Mouse (Mus musculus) 3134 (cell line): ENCODE data around the gene Emg1.
"Not testable (repeated sequence)": the region's sequence is repeated elsewhere in the genome, so short reads cannot be mapped to it uniquely, and the experiment has no call there.

Source experiments
- DNase-seq: peaks from one replicate; pipeline ENCODE4 v3.0.0-alpha.2; 2011; ENCODE audit warnings: low spot score; ENCODE audit not compliant: insufficient read length; ENCODE audit errors: extremely low read depth

The Emg1 gene

GRCm38 (mm10) chr6:124712918-124713317 lies 940 bp upstream of the Emg1 start:
- no peak for DNase-seq

DNA sequence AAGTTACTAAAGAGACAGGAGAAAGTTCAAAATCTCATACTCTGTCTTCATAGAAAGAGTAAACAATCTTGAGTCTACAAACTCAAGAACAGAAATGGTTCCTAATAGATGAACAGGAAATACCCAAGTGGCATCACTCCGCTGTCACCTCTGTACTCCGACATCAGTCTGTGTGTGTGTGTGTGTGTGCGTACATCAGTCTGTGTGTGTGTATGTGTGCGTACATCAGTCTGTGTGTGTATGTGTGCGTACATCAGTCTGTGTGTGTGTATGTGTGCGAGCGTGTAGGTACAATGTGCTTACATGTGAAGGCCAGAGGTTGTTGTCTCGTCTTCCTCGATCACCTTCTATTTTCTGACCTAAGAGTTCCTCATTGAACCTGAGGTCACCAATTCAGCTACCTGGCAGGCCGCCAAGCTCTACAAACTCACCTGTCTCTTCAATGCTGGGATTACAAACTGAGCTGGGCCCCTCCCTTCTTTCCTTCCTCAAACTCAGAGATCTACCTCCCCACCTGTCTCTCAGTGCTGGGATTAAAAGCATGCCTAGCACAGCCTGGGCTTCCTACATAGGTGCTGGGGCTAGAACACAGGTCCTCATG lies 3.6 kb downstream of the Emg1 start:
- DNase-seq, result no peak

DNA sequence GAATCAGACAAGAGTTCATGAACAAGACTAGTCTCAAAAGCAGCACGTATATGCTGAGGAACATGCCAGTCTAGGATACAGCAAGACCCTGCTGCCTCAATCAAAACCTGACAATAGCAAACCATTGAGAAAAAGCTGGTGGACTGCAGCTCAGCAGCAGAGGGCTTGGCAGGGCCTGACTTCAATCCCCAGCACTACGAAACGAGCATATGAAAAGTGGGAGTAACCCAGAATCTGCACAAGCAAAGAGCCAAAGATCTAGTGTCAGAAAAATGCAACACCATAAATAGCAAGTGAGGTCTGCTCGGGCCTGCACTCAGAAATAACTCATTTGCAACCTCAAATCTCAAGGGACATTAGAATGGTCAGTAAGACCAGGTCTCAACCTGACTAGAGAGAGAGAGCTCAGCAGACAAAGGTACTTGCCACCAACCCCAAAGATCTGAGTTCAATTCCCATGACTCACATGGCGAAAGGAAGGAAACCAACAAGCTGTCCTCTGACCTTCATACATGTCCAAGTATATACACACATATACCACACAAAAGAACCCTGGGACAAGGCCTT lies 5.8 kb downstream of the Emg1 start:
- no peak for DNase-seq

DNA sequence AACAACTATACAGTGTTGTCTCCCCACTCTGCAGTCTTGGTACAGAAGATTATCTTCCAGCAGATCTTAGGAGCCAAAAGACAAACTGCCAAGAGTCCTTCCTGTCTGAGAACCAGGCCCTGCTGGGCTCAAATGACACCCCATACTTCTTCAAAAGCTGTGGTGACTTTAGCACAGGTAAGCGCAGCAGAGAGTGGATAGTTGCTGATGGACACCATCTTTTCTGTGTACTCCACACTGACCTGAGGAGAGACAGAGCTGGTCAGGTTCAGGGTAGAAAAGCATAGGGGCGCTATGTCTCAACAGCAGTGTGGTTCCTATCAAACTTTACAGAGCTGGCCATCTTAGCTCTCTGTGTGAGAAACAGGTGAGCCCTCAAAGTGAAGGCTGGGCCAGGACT lies 7.6 kb downstream of the Emg1 start:
- DNase-seq, result no peak

DNA sequence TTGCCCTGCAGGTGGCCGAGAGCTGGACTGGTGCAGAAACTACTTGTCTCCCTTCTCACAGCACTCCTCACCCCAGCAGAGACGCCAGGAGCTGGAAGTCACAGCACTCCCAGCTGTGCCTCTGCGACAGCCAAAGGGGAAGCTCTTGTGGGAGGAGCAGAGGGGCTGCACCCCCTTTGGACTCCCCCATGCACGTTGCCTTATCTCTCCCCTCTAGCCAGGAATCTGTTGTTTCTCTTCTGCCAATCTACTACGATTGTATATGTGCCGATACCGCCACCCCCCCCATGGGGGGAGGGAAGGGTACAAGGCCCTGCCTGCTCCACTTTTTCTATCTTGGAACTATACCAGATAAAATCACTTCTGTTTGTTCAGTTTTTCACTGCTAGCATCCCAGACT lies 8.2 kb downstream of the Emg1 start:
- no peak for DNase-seq

DNA sequence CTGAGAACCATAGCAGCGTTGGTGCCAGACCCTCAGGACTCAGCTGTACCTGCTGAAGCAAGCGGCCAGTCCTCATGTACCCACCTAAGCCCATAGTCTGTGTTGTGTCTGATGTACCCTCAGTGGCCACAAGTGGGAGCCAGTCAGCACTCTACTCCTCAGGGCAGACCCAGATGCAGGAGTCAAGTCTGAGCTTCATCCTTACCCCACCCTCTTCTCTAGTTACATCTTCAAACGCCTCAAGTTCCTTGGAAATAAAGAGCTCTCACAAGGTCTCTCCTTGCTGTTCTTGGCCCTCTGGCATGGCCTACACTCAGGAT lies 9.2 kb downstream of the Emg1 start:
- DNase-seq, result no peak

GRCm38 (mm10) chr6:124702102-124702783 lies 9.7 kb downstream of the Emg1 start:
- no peak for DNase-seq

- DNase-seq, result no peak
Measured at GRCm38 (mm10) chr6:124701338-124701737, 10.6 kb downstream of the Emg1 start.

DNA sequence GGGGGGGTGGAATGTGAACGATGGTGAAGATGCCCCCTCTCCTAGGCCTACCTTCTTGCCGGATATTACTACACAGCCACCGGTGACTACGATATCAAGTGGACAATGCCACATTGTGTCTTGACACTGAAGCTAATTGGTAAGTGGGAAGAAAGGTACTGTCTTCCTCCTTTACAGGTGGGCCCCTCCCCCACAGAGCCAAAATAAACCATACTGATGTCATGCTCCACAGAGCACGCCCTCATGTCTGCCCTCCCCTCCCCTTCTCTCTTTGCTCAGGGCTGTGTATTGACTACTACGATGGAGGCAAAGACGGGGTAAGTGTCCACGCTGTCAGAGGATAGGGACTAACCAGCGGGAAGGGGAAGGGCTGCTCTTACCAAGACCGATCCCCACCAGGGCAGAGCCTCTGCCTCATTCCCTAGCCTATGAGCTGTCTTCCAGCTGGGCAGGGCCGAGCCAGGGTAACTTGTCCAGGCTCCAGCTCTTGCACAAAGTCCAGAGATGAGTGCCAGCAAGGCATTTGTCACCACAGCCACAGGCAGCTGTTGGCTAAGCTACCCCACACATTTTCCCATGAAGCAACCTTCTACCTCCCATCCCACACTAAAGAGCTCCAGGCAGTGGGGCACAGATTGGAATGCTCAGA lies 11.9 kb downstream of the Emg1 start:
- DNase-seq, result peak; percentile 83

DNA sequence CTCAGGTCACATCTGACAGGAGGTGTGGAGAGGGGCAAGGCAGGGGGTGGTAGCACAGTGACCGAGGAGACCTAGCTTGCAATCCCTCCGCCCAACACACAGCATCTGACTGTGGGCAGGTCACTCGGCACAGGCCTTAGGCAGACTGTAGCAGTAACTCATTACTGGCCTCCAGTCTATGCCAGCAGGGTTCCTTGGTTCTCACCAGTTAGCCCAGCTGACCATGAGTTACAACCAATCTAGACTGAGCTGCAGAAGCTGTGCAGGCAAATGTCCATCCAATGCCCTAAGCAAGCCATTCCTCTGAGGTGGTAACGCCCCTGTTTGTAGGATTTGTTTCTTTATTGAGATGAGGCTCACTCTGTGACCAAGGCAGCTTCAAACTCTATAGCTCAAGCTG lies 12.6 kb downstream of the Emg1 start:
- DNase-seq, result no peak

- no peak for DNase-seq
Measured at GRCm38 (mm10) chr6:124698751-124699150, 13.2 kb downstream of the Emg1 start.

GRCm38 (mm10) chr6:124696441-124697150 lies 15.4 kb downstream of the Emg1 start:
- DNase-seq, result no peak

GRCm38 (mm10) chr6:124694166-124694955 lies 17.6 kb downstream of the Emg1 start:
- DNase-seq, result no peak

DNA sequence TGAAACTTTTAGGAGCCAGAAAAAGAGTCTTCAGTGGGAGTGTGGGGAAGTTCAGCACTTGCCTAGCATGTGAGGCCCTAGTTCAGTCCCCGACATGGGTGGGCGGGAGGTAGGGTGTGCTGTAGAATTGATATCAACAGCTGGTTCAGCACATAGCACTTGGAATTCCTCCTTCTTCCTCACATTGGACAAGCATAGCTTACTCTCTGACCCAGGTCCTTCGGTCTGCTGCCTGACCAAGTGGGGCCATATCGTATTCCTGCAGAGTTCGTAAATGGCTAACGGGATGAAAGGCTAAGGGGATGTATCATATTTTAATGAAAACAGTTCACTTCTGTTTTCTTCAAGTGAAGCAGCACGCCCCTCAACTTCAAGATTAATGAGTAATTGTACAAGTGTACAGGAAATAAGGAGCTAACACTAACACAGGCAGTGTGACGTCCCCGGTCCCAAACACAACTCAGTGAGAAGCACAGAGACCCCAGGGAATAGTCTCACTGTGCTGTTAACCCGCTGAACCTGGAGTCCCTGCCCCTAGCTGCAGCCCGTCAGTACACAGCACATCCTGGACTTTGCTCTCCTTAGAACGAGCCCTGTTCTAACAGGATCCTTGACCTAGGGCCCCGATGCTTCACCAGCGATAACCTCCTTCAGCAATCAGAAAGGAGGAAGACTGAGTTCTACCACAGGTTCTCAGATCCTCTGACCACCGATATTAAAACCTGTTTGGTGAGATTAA lies 18.6 kb downstream of the Emg1 start:
- DNase-seq, result no peak

DNA sequence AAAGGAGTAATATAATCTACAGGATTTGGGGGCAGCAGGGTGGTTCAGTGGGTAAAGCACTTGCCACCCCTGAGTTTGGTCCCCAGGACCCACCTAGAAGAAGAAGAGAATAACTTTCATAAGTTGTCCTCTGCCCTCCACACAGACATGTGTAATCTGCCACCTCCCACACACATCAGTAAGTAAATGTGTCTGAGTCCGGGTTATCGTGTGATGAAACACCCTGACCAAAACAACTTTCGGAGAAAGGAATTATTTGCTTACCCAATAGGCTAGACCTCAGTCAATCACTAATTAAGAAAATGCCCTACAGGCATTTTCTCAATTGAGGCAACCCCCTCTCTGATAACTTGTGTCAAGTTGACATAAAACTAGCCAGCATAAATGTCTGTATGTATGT lies 21.5 kb downstream of the Emg1 start:
- DNase-seq, result no peak

GRCm38 (mm10) chr6:124689011-124689410 lies 23.0 kb downstream of the Emg1 start:
- DNase-seq, result peak; percentile 31

- no peak for DNase-seq
Measured at GRCm38 (mm10) chr6:124688151-124688758, 23.7 kb downstream of the Emg1 start.

DNA sequence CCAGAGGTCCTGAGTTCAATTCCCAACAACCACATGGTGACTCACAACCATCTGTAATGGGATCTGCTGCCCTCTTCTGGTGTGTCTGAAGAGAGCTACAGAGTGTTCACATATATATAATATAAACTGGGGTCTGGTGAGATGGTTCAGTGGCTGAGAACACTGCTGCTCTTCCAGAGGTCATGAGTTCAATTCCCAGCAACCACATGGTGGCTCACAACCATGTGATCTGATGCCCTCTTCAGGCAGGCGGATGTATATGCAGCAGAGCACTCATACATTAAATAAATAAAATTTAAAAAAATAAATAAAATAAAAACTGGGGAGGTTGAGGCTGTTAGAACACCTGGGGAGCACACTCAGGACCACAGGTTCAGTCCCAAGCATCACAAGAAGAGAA lies 25.3 kb downstream of the Emg1 start:
- not testable (repeated sequence) for DNase-seq

GRCm38 (mm10) chr6:124685606-124686386 lies 26.2 kb downstream of the Emg1 start:
- DNase-seq, result no peak
